Mouse (Mus musculus) spleen, adult 2 months (tissue): ENCODE measurements around the gene Aurkaip1. TPM values are rescaled to one million over a fixed set of nuclear protein-coding genes. Genes with fewer than 3 reads are reported as not detected.
A peak's percentile ranks its signal among the peaks of the same experiment; 100 is the strongest.

Source experiments
- DNase-seq, 2 experiments: peaks; one replicate each; pipeline versions ENCODE4 v3.0.0 to v3.0.0-alpha.2; 2012 to 2021; ENCODE audit warnings: low spot score in 2 of 2, low read depth in 1 of 2
- H3K27ac ChIP-seq: fragments of 200-500 bp; 2 replicates; pipeline ENCODE4 v1.5.1; 2012; ENCODE audit warnings: low read length, inconsistent platforms; ENCODE audit not compliant: insufficient read depth
- H3K27me3 ChIP-seq: fragments of 200-500 bp; 2 replicates; pipeline ENCODE4 v1.6.1; 2012; ENCODE audit warnings: mild to moderate bottlenecking, moderate library complexity, low read length, inconsistent platforms; ENCODE audit not compliant: control insufficient read depth, insufficient read depth
- H3K36me3 ChIP-seq: fragments of 200-500 bp; 2 replicates; pipeline ENCODE4 v1.6.1; 2012; ENCODE audit warnings: mild to moderate bottlenecking, low read length, inconsistent platforms; ENCODE audit not compliant: control insufficient read depth, insufficient read depth
- H3K4me1 ChIP-seq: fragments of 200-500 bp; 2 replicates; pipeline ENCODE4 v1.6.1; 2011; ENCODE audit warnings: inconsistent platforms; ENCODE audit not compliant: control insufficient read depth, insufficient read depth, insufficient read length
- H3K4me3 ChIP-seq: fragments of 200-500 bp; 2 replicates; pipeline ENCODE4 v1.5.1; 2011; ENCODE audit warnings: mild to moderate bottlenecking, inconsistent platforms; ENCODE audit not compliant: insufficient read depth, insufficient read length; ENCODE audit errors: extremely low read depth
- CTCF ChIP-seq: fragments of 200-500 bp; IDR thresholded peaks from 2 replicates; pipeline ENCODE4 v1.5.1; 2011; ENCODE audit warnings: mild to moderate bottlenecking, inconsistent platforms; ENCODE audit not compliant: insufficient read depth, insufficient read length, insufficient replicate concordance; ENCODE audit errors: extremely low read depth
- POLR2A ChIP-seq: fragments of 200-500 bp; IDR thresholded peaks from 2 replicates; pipeline ENCODE4 v1.6.1; 2011; ENCODE audit warnings: low read depth, low read length, inconsistent platforms
- WGBS: fragments of 180-500 bp; shearing (Covaris S2); methylation state at CpG from one replicate; pipeline ENCODE4 v1.1.7; 2018; 5-methylcytosine and 5-hydroxymethylcytosine counted together
- polyA plus RNA-seq: library from polyadenylated mRNA; depleted of rRNA; stranded (reverse); fragments of >200 nt; gene quantifications from 2 replicates; pipeline ENCODE4 v1.2.3, GENCODE M21; 2012

Gene Aurkaip1
- polyA plus RNA-seq, 1 experiment = 88.7 TPM

DNA sequence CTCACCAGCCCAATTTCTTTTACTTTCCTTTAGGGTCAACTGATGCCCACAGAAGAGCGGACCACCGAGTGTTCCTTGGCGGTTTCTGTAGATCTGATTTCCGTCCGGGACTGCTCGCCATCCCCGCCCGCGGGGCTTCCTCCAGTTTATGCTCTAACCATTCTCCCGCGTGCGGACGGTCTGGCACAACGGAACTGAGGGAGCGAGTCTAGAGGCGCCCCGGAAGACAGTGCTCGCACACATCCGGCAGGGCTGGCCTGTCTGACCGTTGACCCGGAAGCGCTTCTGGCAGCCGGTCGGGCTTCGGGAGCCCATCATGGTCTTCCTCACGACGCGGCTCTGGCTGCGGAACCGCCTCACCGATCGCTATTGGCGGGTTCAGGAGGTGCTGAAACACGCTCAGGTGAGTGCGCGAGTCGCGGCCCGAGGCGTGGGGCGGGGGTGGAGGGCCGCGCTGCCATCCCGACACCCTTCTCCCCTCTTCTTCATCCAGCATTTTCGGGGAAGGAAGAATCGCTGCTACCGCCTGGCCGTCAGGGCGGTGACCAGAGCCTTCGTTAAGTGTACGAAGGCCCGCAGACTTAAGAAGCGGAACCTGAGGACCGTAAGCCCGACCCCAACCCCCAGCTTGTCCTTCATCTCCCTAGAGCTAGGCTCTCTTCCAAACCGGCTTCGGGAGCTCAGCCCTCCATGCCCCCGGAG, 27.6 kb upstream of the Aurkaip1 start:
- WGBS = under 1% methylated on average over 58 of the region's 58 CpGs
- peak overlapping the region; percentile 59 for H3K27ac ChIP-seq
- peak; percentile 90 to 94 for DNase-seq
- peak overlapping the region; percentile 95 for H3K4me3 ChIP-seq
- no peak for TF ChIP-seq CTCF
- TF ChIP-seq POLR2A = peak; percentile 85
- H3K27me3 ChIP-seq = no peaks in the 10 kb centered on the region
- H3K36me3 ChIP-seq = peaks cover 16% of the 10 kb centered on the region
- H3K4me1 ChIP-seq = peaks cover 6% of the 10 kb centered on the region; the same call in 1 of the 2 replicates

DNA sequence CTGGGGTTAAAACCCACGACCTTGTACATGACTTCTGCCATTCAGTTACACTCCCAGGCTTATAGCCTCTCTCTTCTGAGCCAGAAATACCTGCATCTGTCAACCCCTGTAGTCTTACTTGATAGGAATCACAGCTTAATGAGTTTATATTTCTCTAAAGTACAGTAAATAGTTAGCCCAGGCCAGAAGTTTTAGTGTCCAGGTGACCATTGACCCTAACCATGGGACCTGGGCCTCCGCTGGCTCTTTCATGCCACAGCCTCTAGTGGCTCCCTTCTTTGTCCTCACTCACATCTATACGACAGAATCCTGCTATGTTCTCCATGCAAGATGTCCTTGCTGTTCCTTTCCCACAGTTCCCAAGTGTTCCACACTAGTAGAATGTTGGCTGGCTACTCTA, 23.2 kb upstream of the Aurkaip1 start:
- 91% methylated on average over 3 of the region's 3 CpGs for WGBS
- no peak overlapping the region for H3K4me3 ChIP-seq

DNA sequence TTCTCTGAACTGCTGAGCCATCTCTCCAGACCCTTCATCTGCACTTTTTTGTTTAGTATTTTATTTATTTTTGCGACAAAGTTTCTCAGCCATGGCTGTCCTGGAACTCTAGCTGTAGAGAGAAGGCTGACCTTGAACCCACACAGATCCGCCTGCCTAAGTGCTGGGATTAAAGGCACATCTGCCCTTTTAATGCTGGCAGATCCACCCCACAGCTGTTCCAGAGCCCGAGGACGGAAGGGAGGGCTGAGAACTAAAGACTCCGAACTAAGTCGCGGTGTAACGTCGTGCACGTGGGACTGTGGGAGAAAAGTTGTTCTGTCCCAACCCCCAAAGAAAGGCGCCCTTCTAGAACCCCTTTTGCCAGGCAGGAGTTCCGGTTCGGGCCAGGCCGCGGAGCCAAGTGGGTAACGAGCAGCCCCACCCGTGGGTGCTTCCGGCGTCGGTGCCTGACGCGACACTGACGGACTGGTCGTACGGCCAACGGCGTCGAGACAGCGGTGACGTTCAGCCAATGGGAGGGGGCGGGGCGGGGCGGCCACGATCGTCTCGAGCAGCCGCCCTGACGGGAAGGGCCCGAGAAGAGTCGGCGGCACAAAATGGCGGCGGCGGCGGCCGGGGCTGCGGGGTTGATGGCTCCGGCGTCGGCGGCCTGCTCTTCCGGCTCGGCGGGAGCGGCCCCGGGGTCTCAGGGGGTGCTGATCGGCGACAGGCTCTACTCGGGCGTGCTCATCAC, 19.0 kb upstream of the Aurkaip1 start, which contains the start of gene Ccnl2:
Ccnl2 (plus strand) TSS at position 561 of the 736 bp plus-strand sequence.
- Histone ChIP-seq H3K27ac (peak within 1 kb of the TSS; percentile 91), H3K27me3 (no peaks in the 10 kb centered on the region), H3K36me3 (peaks cover 40% of the 10 kb centered on the region), H3K4me3 (peak within 1 kb of the TSS; percentile 88), H3K4me1 (peaks cover 3% of the 10 kb centered on the region; the same call in 1 of the 2 replicates)
- DNase-seq = peak; percentile 90 to 92
- no peak for TF ChIP-seq CTCF
- peak; percentile 69 for TF ChIP-seq POLR2A
- under 1% methylated on average over 60 of the region's 60 CpGs for WGBS

More for the DNA sequence above, 23.2 kb upstream of the Aurkaip1 start:
- peaks cover 26% of the 10 kb centered on the region for H3K36me3 ChIP-seq
- TF ChIP-seq CTCF (no peak), POLR2A (no peak)
- no peaks in the 10 kb centered on the region for H3K27me3 ChIP-seq
- no peak for DNase-seq
- H3K4me1 ChIP-seq = peaks cover 4% of the 10 kb centered on the region; the same call in 1 of the 2 replicates
- no peak overlapping the region for H3K27ac ChIP-seq

DNA sequence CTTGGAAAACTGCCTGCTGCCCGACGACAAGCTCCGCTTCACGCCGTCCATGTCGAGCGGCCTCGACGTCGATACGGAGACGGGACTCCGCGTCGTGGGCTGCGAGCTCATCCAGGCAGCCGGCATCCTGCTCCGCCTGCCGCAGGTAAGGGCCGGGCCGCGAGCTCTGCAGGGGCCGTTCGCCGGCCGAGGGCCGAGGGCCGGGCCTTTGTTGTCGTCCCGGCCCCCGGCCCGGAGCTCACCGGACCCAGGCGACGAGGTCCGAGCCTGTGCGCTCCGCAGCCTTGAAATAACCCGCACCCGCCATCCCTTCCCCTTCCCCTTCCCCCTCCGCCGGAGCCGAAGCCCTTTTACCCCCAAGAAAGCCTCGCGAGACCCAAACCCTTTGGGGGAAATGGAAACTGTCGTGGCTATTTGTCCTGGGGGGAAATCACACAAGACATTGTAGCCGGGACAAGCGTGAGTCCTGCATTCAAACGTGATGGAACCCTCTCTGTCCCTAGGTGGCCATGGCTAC, 18.3 kb upstream of the Aurkaip1 start:
- no peak for TF ChIP-seq POLR2A
- TF ChIP-seq CTCF = no peak
- Histone ChIP-seq H3K36me3 (peaks cover 40% of the 10 kb centered on the region), H3K27ac (peak overlapping the region; percentile 86), H3K4me3 (peak overlapping the region; percentile 88), H3K27me3 (no peaks in the 10 kb centered on the region), H3K4me1 (peaks cover 3% of the 10 kb centered on the region; the same call in 1 of the 2 replicates)
- no peak for DNase-seq
- WGBS = under 1% methylated on average over 49 of the region's 49 CpGs

DNA sequence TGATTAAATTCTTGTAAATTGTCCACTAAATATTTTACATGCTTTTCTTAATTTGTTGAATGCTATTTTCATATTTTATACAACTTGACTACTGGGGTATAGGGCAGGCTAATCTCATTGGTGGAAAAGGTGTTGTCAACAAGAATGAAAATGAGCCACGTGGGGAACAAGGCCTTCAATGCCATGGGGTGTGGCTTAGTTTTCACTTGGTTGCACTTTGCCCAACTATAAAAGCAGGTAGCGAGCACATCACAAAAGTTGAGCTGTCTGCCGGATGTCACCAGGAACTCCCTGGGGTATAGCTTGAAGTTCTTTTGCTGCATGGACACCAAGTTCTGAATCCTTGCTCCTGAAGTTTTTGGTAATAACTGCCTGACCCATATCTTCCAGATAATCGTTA, 13.5 kb upstream of the Aurkaip1 start:
- WGBS = 86% methylated on average over 4 of the region's 4 CpGs

DNA sequence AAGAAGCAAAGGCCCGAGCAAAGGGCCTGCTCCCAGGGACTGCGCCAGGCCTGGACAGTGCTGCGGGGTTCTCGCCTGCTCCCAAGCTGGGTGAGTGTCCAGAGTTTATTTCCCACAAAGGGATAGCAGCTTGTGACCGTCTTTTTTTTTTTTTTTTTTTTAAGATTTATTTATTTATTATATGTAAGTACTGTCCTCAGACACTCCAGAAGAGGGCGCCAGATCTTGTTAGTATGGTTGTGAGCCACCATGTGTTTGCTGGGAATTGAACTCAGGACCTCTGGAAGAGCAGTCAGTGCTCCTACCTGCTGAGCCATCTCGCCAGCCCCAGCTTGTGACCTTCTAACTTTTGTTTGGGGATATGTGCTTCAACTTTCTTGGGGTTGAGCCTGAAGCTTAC, 10.0 kb upstream of the Aurkaip1 start:
- Histone ChIP-seq H3K27me3 (no peaks in the 10 kb centered on the region), H3K36me3 (peaks cover 63% of the 10 kb centered on the region), H3K27ac (no peak overlapping the region), H3K4me1 (no peaks in the 10 kb centered on the region), H3K4me3 (no peak overlapping the region)
- TF ChIP-seq POLR2A = no peak
- TF ChIP-seq CTCF = no peak
- DNase-seq = no peak
- 84% methylated on average over 7 of the region's 7 CpGs for WGBS

More for the DNA sequence above, 13.5 kb upstream of the Aurkaip1 start:
- Histone ChIP-seq H3K36me3 (peaks cover 57% of the 10 kb centered on the region), H3K4me3 (no peak overlapping the region), H3K27me3 (no peaks in the 10 kb centered on the region), H3K27ac (no peak overlapping the region), H3K4me1 (peaks cover 3% of the 10 kb centered on the region; the same call in 1 of the 2 replicates)
- TF ChIP-seq CTCF = no peak
- TF ChIP-seq POLR2A = no peak
- DNase-seq = no peak
